Mouse (Mus musculus) cerebellum, adult 18-20 months (tissue): ENCODE data around the gene Ppp1r13b.

Experiments
- DNase-seq, 2 experiments: peaks; one replicate each; pipeline ENCODE4 v3.0.0; 2021

Gene Ppp1r13b

GRCm38 (mm10) chr12:111790631-111791030 lies 117.3 kb downstream of the Ppp1r13b start:
- DNase-seq, result no peak

DNA sequence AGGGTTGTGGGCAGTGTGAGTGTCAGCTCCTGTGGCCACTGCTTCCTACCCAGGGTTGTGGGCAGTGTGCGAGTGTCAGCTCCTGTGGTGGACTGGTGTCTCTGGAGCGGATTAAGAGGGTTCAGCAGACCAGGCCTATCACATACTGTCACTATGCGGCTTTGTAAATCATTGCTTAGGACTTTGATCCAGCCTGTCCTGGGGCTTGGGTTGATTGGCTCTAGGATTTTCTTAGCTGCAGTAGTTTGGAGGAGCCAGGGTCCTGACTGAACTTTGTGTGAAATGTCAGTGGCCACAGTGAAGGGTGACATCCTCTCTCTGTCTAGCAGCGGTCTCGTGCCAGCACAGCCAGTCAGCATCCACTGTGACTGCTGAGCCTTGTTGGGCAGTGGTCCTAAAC lies 117.8 kb downstream of the Ppp1r13b start:
- DNase-seq, result no peak

DNA sequence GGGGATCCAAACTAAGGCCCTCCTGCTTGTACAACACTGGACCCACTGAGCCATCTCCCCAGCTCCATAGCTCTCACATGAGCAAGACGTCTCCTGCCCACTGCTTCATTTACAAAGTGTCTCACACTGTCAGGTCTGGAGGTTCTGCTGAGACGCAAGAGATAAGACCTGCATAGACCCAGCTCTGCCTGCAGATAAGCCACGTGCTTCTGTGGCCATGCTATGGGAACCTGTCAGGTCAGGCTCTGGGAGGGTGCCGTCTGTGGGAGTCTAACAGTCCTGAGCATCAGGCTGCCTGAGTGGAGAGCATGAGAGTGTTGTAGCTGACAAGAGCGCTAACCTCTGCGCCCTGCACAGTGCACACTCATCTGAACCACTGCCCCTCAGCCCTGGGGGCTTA lies 120.9 kb downstream of the Ppp1r13b start:
- DNase-seq, result no peak

GRCm38 (mm10) chr12:111785174-111785573 lies 122.7 kb downstream of the Ppp1r13b start:
- no peak for DNase-seq

GRCm38 (mm10) chr12:111779544-111779943 lies 128.4 kb downstream of the Ppp1r13b start:
- no peak for DNase-seq
